Mouse (Mus musculus): ENCODE data around the gene Snrnp70.
A peak's percentile ranks its signal among the peaks of the same experiment; 100 is the strongest.

The Snrnp70 gene

GRCm38 (mm10) chr7:45395578-45396336 lies at the start of gene Snrnp70:
TSS of gene Snrnp70 (minus strand) at chr7:45395742.
- peak; percentile 100 for DNase-seq (ENCODE audit: low spot score in 2 of 2)

GRCm38 (mm10) chr7:45443526-45444420 lies 48.2 kb upstream of the Snrnp70 start:
- no peak for DNase-seq (ENCODE audit: low spot score in 2 of 2)

GRCm38 (mm10) chr7:45437521-45438276 lies 42.2 kb upstream of the Snrnp70 start, which contains the start of gene Ruvbl2:
TSS of gene Ruvbl2 (minus strand) at chr7:45438096.
- DNase-seq (ENCODE audit: low spot score in 2 of 2): no peak

- DNase-seq (ENCODE audit: low spot score in 2 of 2): no peak
Measured at GRCm38 (mm10) chr7:45437046-45437445, 41.5 kb upstream of the Snrnp70 start.

- no peak for DNase-seq (ENCODE audit: low spot score in 2 of 2)
Measured at GRCm38 (mm10) chr7:45436444-45436843, 40.9 kb upstream of the Snrnp70 start.

GRCm38 (mm10) chr7:45435038-45435437 lies 39.5 kb upstream of the Snrnp70 start:
- DNase-seq (ENCODE audit: low spot score in 2 of 2): no peak

- peak; percentile 100 for DNase-seq (ENCODE audit: low spot score in 2 of 2)
Measured at GRCm38 (mm10) chr7:45434203-45435015, 38.9 kb upstream of the Snrnp70 start, which contains the start of gene Gys1. TSS of gene Gys1 (plus strand) at chr7:45434844.

- no peak for DNase-seq (ENCODE audit: low spot score in 2 of 2)
Measured at GRCm38 (mm10) chr7:45433835-45434202, 38.3 kb upstream of the Snrnp70 start.

GRCm38 (mm10) chr7:45426556-45426955 lies 31.0 kb upstream of the Snrnp70 start:
- no peak for DNase-seq (ENCODE audit: low spot score in 2 of 2)

GRCm38 (mm10) chr7:45421194-45421593 lies 25.7 kb upstream of the Snrnp70 start:
- DNase-seq (ENCODE audit: low spot score in 2 of 2): no peak

- DNase-seq (ENCODE audit: low spot score in 2 of 2): no peak
Measured at GRCm38 (mm10) chr7:45420615-45420919, 25.0 kb upstream of the Snrnp70 start, which contains the start of gene Lhb. TSS of gene Lhb (plus strand) at chr7:45420820.

- DNase-seq (ENCODE audit: low spot score in 2 of 2): no peak
Measured at GRCm38 (mm10) chr7:45419859-45420614, 24.5 kb upstream of the Snrnp70 start.

GRCm38 (mm10) chr7:45417962-45418492 lies 22.5 kb upstream of the Snrnp70 start:
- no peak for DNase-seq (ENCODE audit: low spot score in 2 of 2)

GRCm38 (mm10) chr7:45415636-45416035 lies 20.1 kb upstream of the Snrnp70 start:
- DNase-seq (ENCODE audit: low spot score in 2 of 2): no peak

GRCm38 (mm10) chr7:45414740-45415224 lies 19.2 kb upstream of the Snrnp70 start:
- DNase-seq (ENCODE audit: low spot score in 2 of 2): no peak

GRCm38 (mm10) chr7:45413864-45414739 lies 18.6 kb upstream of the Snrnp70 start:
- DNase-seq (ENCODE audit: low spot score in 2 of 2): no peak

- no peak for DNase-seq (ENCODE audit: low spot score in 2 of 2)
Measured at GRCm38 (mm10) chr7:45413113-45413863, 17.7 kb upstream of the Snrnp70 start, which contains the start of gene Ntf5. TSS of gene Ntf5 (plus strand) at chr7:45413695.

GRCm38 (mm10) chr7:45412421-45412820 lies 16.9 kb upstream of the Snrnp70 start:
- DNase-seq (ENCODE audit: low spot score in 2 of 2): no peak
